Mouse (Mus musculus) ovary, postnatal 36 days (tissue): ENCODE results near the gene Trim17.

Source experiments
- DNase-seq: peaks from one replicate; pipeline ENCODE4 v3.0.0; 2022; ENCODE audit warnings: low spot score, mixed read lengths

Gene Trim17

DNA sequence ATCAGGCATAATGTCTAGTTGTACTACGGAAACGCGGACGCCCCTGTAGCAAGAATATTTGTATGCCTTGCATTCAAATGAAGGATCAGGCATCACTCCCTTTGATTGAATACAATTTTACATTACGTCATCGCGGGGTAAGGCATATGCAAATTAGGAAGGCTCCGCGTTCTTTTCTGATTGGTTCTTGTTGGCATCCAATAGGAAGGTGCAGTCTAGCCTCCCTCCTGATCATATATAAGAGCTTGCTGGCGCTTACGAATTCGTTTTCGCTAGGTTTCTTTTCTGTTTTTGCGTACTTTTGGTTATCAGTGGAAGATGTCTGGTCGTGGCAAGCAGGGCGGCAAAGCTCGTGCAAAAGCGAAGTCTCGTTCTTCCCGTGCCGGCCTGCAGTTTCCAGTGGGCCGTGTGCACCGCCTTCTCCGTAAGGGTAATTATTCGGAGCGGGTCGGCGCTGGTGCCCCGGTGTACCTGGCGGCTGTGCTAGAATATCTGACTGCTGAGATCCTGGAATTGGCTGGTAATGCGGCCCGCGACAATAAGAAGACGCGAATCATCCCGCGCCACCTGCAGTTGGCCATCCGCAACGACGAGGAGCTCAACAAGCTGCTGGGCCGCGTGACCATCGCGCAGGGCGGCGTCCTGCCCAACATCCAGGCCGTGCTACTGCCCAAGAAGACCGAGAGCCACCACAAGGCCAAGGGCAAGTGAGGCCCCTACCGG, at the start of gene Trim17, which contains the start of gene Hist3h2a:
Gene Trim17, plus strand, starts transcription at position 266 of the 723 bp plus-strand sequence.
Gene Hist3h2a, plus strand, starts transcription at position 266 of the 723 bp plus-strand sequence.
- peak; percentile 82 for DNase-seq

DNA sequence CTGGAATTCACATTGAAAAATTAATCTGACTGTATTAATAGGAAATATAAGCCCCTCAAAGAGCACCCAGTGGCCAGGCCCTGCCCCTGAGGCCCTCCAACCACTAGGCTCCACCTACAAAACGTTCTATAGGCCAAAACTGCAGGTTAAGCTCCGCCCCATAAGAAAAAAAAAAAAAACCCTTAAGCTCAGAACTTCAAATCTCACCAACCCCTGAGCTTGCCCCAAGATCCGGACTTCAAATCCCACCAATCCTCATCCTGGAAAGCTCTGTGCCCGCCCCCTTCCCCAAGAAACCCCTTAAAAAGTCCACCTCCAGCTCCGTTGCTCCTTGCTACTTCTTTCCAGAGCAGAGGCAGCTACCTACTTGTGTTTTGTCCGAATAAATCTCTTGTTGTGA, 49.6 kb upstream of the Trim17 start:
- no peak for DNase-seq

DNA sequence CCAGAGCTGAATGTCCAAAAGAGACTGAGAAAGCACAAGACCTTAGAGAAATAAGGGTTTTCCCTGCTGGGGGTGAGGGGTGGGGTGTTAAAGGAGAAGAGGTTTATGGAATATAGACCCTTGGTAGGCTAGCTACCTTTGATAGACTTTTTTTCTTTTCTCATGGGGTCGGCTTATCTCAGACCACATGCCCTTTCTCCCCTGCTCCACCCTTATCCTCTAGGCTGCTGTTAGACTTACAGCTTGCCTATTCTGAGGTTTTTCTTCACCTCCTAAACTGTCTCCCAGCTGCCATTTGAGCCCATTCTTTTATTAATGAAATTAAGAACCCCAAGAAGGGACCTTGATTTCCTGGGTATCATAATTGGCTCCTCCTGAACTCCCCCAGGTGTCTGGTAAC, 40.7 kb upstream of the Trim17 start:
- DNase-seq: no peak

DNA sequence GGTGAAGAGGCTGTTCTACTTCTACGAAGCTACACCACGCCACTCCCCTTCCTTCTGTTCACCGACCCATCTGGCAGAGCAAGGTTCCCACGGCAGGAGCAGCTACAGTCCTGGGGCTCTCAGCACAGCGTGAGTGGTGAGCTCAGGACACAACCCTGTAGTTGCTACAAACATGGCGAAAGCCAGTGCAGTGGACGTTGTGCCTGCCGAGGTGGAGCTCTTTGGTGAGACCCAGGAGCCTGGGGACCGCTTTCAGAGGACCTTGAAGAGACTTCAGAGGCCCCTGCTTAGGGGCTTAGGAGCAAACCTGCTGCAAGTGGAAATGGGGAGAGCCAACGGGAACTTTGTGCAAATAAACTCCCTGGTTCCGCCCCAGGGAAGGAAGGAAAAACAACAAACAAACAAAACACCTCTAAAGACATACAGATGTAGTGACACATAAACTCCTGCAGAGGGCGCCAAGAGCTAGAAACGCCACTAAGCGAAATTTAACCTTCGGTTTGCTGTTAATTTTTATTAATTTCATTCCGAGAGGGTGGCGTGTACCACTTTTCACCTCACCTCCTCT, 39.9 kb upstream of the Trim17 start:
- DNase-seq: no peak

DNA sequence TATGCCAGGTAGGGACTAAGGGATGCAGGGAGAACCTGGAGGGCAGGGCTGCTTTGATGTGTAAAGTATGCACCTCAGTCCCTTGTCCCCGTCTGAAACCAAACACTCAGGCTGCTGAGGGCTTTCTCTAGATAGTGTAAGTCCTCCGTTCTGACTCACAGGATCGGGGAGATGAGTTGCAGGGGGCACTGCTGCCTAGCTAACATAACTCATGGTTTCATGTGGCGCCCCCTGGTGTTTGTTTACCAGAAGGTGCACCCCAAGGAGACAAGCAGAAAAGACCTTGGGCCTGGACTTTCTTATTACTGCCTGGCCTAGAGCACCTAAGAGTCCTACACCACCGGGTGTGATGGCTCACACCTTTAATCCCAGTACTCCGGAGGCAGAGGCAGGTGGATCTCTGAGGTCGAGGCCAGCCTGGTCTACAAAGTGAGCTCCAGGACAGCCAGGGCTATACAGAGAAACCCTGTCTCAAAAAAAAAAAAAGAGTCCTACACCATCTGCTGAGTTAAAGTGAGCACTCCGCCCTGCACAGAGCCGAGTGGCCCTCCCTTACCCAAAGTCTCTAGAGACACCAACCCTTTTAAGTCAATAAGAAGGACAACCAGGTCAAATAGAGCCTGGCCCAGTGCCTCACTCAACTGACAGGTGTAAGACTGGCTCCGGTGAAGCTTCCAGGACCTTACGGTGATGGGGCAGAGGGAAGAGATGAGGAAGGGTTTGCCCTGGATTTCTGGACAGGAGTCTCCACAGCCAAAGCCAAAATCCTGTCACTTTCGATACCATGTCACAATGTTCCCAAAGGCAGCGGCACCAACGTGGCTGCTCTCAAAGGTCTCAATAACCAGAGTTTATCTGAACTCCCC, 37.4 kb upstream of the Trim17 start:
- DNase-seq: no peak

DNA sequence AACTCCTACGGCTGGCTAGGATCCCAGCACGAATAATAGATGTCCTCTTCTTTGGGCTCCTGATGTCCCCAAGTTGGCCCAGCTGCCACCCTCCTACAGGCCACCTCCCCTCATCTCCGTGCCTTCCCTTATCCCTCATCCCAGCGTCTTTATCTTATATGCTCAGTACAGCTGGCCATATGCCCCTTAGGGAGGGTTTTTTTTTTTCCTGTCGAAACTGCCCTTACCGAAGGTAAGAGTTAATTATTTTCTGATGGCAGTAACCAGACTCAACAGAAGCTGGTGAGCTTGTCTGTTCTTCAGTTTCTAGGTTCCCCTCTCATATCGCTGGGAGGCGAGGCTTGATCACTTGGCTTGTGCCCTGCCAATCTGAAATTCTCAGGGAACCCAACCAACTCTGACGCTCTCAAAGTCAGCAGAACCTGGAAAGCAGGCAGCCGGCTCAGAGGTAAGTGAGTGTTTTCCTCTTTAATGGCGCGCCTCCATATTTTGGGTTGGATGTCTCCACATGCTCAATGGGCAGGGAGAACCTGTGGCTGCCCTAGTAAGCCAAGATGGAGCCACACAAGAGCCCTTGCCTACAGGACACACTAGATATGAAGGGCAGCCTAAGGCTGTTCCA, 36.6 kb upstream of the Trim17 start, which contains the start of gene Btnl10:
Gene Btnl10, plus strand, starts transcription at position 164 of the 622 bp plus-strand sequence.
- DNase-seq: no peak

DNA sequence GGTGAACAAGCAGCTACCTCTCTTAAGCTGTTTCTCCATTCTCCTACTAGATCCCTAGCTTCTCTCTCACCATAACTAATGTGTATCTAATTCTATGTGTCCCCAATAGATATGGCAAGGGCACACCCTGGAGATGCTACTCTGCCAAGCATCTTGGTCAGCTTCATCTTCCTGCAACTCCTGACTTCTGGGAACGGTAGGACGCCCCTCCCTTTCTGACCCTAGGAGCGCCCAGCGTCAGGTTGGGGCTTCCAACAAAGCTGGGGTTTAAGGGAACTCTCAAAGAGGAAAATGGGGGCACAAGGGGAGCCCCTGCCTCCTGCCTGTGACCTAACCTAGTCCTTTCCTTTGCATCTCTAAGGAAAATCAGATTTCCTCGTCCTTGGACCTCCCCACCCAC, 35.7 kb upstream of the Trim17 start:
- DNase-seq: no peak

DNA sequence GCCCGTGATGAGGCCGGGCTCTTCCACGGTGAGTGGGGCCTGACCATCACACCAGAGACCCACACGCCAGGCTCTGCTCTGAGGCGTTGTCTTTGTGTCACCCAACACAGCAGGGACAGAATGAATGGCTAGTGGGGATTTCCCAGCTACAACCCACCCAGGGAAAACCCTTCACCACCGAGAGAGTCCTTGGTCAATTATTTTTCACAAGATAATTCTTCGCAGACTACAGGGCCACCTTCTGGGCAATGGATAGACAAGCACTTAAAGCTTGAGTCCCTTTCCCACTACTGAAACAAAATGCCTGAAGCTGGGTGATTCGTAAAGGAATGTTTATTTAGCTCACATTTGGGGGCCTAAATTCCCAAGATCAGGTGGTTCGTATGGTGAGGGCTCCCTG, 32.1 kb upstream of the Trim17 start:
- no peak for DNase-seq

DNA sequence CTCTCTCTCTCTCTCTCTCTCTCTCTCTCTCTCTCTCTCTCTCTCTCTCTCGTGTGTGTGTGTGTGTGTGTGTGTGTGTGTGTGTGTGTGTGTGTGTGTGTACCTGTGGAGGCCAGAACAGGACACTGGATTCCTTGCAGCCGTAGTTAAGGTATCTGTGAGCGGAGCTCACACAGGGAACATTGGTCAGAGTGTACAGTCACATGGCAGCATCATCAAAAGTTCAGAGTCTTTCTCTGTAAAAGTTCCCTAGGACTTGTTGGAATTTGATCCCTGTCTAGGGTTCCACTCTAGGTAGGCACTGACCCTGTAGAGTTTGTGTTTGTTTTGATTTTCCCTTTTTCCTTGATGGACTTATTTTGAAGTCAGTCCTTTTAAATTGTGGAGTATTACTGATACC, 27.8 kb upstream of the Trim17 start:
- no peak for DNase-seq

DNA sequence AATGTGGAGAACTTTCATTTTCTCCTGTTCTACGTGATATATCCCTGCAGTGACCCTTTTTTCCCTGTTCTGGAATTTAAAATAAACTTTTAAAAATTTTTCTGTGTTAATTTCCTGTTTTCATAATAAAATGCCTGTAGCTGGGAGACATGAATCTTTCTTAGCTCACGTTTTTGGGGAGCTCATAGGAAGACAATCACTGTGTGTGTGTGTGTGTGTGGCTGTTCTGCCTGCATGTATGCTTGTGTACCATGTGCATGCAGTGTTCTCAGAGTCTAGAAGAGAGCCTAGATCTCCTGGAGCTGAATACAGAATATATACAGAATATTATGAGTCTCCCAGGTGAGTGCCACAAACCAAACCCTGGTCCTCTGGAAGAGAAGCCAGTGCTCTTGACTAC, 27.4 kb upstream of the Trim17 start:
- no peak for DNase-seq

DNA sequence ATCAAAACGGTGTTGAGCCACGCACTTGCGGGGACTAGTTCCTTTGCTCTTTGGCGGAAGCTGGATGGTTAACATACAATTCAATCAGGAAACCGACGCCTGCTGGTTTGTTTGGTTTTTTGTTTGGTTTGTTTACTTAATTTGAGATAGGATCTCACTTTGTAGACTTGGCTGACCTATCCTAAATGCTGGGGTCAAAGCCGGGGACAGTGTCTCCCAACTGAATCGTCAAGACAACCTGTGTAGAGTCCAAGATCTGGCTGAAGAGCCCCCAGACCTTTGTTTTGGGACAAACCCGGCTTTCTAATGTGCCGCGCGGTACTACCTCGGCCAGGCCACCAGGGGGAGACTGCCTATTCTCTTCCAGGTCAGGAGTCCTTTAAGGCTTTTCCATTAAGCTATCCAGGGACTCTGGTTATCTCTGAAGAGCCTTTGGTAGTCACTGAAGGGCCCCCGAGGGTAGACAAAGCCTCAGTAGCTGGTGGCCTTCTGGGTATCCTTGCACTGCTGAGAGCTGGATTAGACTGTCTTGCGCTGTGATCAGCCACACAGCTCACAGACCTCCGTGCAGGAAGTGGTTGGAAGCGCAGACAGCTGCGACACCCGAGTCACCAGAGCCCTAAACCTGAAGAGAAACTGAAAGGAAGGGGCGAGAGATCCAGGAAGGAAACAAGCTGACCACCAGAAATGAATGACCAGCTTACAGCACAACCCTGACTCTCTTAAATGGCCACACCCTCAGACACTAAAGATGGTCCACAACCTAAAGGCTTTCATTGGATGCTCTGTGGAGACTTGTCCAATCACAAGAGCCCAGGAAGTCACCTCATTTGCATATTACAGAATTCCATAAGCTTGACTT, 26.5 kb upstream of the Trim17 start:
- peak; percentile 50 for DNase-seq

DNA sequence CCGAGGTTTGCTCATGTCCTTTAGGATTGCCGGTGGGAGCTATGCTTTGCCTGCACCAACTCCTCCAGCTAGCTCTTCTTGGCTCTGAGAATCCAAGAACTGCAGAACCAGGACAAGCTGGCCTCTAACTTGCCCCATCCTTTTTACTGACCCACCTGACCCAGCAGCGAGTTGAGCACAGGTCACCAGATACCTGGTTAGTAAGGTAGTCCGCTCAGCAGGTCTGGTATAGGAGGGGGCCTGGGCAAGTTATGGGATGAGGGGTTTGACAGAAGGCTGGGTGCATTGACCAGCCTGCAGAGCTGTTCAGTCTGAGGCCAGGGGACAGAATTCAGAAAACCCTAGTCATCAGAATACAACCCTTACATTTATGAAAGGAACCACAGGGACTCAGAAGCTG, 25.4 kb upstream of the Trim17 start:
- DNase-seq: no peak

DNA sequence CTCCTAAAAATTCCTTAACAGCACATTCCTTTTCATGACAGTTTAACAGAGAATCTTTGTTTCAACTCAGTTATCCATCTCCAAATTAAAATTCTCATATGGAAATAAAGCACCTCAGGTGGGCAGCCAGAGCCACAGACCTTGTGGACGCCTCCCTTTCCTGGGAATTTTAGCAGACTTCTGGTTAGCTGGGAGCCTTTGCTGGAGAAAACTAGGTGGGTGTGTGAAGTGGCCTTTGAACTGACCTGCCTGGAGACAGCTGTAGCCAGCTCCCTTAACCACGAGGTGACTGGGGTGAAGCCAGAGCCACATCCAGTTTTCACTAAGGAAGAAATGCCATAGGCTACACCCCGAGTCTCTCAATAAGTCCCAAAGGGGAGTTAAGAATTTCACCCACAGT, 24.8 kb upstream of the Trim17 start:
- no peak for DNase-seq

DNA sequence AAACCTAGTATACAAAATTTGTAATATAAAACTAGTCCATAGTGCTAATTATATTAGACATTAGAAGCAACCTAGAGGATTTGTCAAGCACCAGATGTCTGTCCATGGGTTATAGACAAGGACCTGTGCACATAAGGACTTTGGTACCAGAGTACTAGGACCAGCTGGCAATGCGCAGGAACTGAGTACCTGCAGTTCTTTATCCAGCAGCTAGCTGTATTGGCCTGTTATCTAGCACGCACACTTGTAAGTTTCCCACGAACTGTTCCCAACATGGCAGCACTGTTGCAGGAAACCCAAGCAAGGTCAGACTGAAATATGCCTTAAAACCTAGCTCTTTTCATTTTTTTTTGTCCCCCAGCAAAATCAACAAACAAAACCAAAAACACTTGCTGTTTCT, 24.2 kb upstream of the Trim17 start:
- no peak for DNase-seq

DNA sequence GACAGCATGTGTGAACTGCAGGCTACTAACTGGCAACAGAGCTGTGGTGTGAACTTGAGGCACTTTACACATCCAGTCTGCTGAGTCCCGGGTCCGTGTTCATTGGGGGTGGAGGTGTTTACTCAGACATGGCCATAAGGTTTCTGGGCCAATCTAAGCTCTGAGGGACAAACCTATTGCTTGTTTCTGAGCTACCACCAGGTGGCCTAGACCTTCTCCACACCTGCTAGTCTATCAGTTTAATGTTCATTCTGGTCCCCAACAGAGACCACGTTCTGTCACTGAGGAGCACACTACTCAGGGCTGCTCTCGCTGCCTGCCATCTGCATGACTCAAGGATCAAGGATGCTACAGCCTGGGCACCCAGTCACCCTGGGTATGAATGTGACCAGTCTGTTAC, 22.9 kb upstream of the Trim17 start:
- DNase-seq: no peak

DNA sequence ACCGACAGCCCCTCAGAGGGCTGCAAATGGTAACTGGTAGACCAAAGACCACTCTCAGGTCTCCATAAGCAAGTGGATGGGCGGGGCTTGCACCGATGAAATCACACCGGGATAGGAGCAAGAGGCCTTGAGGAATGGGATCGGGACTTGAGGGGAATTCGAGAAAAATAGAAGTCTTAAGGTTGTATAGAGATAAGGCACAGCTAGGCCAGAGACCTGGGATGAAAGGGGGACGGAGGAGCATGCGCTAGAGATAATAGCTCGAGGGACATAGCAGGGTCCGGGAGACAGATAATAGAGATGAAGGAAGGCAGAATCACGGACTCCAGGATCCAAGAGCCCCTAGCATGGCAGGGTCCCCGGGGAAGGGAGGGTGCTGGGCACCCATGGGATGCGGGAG, 16.6 kb upstream of the Trim17 start:
- DNase-seq: no peak

DNA sequence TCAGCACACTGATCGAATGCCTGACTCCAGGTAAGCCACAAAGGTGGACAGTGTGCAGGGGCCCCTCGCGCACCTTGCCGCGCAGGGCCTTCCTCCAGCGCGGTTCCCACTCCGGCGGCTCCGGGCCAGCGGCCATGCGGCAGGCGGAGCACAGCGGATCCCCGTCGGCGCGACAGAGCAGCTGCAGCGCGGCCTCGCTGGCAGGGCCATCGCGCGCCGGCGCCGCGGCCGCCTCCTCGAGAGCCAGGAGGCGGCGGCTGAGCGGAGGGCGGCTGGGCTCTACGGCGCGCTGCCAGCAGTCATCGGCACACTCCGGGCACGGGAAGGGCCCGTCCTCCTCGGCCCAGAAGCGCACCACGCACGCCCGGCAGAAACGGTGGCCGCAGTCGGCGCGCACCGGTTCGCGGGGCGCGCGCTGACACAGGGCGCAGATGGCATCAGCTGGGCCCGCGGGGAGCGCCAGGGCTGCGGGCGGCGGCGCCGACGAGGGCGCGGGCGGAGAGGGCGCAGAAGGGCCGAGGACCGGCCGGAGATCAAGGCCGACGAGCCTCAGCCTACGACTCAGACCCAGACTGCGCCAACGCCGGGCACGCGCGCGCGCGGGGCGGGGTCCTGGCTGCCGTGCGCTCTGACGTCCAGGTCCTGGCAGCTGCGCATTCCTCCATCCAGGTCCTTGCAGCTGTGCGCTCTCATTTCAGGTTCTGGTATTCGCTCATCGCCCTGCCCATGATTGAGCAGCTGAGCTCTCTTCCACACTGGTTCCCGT, 16.0 kb upstream of the Trim17 start, which contains the start of gene Rnf187:
Gene Rnf187, minus strand, starts transcription at position 595 of the 766 bp plus-strand sequence.
- peak; percentile 91 for DNase-seq

DNA sequence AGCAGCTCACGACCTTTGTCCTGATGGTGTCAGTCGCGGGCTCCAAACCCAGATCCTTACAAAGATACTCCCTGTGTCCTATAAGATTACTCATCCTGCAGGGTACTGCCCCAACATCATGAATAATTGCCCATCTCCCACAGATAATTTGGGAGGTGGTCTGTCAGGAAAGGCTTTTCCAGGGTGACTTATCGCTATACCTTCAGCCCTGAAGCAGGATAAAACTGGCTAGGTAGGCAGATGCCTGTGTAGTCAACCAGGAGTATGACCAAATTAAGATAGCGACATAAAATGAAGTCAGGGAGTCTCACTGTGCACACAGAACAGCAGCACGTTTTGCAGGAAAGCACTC, 15.4 kb upstream of the Trim17 start:
- no peak for DNase-seq

DNA sequence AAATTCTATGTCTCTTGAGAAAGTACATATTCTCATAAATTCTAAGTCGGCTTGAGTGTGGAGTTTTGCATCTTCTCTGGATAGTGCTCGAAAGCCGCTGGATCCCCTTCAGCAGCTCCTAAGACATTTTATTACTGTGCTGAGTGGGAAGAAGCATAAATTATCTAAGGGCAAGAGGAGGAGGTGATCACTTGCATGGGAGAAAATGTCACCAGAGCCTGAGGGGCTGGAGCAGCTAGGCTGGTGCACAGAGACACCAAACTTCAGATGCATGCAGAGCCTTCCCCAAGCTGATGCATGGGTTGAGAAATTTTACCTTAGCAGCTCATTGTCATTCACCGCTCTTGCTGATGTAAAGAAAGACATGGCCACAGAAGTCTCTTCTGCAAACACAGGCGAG, 10.3 kb upstream of the Trim17 start:
- DNase-seq: no peak

DNA sequence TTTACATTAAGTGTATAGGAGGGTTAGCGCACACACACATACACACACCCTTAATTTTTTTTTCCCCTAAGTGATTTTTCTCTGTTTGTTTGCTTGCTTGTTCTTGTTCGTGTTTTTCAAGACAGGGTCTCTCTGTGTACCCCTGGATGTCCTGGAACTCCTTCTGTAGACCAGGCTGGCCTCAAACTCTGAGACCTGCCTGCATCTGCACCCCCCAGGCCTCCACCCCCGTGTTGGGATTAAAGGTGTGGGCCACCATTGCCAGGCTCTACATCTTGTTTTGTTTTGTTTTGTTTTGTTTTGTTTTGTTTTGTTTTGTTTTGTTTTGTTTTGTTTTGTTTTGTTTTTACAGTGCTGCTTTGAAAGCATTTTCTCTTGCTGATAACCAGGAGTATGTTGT, 7.2 kb upstream of the Trim17 start:
- DNase-seq: no peak
